Mouse (Mus musculus): ENCODE measurements at regions not wholly inside any gene's neighbourhood (a gene's known extent, or its start where the extent isn't known, plus 50 kb on each side); places are given as distances from the start of the nearest gene placed in this dataset.

DNA sequence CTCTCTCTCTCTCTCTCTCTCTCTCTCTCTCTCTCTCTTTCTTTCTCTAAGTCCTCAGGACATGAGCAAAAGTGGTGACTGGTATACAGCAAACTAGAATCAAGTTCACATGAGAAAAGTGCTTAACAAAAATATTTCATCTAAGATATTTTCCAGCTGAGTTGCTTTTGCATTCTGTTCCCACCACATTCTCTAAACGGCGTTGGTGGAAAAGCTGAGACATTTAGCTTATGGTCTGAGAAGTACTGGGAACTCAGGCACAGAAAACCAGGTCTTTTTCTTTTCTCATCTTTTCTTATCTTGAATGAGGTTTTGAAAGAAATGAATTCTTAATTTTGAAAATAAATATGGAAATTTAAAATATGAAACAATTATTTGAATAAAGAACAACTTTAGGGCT, 182.6 kb downstream of the Cetn3 start:
- TF ChIP-seq CTCF (IDR thresholded peaks at IDR 0.05; ENCODE audit: low read depth) (no peak), EP300 (optimal IDR thresholded peaks at IDR 0.05) (no peak)
